Mouse (Mus musculus): Measurements from ENCODE around the gene Krtap5-2. TPM values are rescaled to one million over a fixed set of nuclear protein-coding genes. Genes with fewer than 3 reads are reported as not detected.
"Not testable (repeated sequence)": the region's sequence is repeated elsewhere in the genome, so short reads cannot be mapped to it uniquely, and the experiment has no call there.

Gene Krtap5-2
- polyA plus RNA-seq (2014; fragmentation: Nextera tagmentation; extraction: Ambion mirVana), result not detected in 2 replicates

- not testable (repeated sequence) for H3K4me3 ChIP-seq (ENCODE audit: control insufficient read depth in 1 of 2, insufficient read depth in 1 of 2, low read depth in 1 of 2, low read length in 2 of 2); H3K9ac ChIP-seq (ENCODE audit: low read length); H3K4me1 ChIP-seq (ENCODE audit: control insufficient read depth in 2 of 2, insufficient read depth in 2 of 2, low read length in 2 of 2); ATAC-seq (ENCODE audit: insufficient number of reproducible peaks, insufficient read depth, low FRiP score, low read depth); H3K27ac ChIP-seq (replicated peaks in 1 of 2; ENCODE audit: control insufficient read depth in 1 of 2, insufficient read depth in 1 of 2, low read depth in 2 of 2, low read length in 2 of 2); H3K36me3 ChIP-seq (ENCODE audit: control insufficient read depth, insufficient read depth, low read length); H3K27me3 ChIP-seq (ENCODE audit: control insufficient read depth, insufficient read depth, low read length); H3K4me2 ChIP-seq (ENCODE audit: low read length); H3K9me3 ChIP-seq (ENCODE audit: control insufficient read depth, low read length)
Observed at GRCm38 (mm10) chr7:142175905-142176304, at the start of gene Krtap5-2. TSS of gene Krtap5-2 (minus strand) at chr7:142176005.

- no peaks in the 10 kb centered on the region for H3K36me3 ChIP-seq (ENCODE audit: control insufficient read depth, insufficient read depth, low read length)
- H3K27ac ChIP-seq (replicated peaks in 1 of 2; ENCODE audit: control insufficient read depth in 1 of 2, insufficient read depth in 1 of 2, low read depth in 2 of 2, low read length in 2 of 2), result no peak overlapping the region
- H3K4me1 ChIP-seq (ENCODE audit: control insufficient read depth in 2 of 2, insufficient read depth in 2 of 2, low read length in 2 of 2), result no peaks in the 10 kb centered on the region
- no peak overlapping the region for H3K4me3 ChIP-seq (ENCODE audit: control insufficient read depth in 1 of 2, insufficient read depth in 1 of 2, low read depth in 1 of 2, low read length in 2 of 2)
- H3K9me3 ChIP-seq (ENCODE audit: control insufficient read depth, low read length), result no peaks in the 10 kb centered on the region
- no peak overlapping the region for H3K4me2 ChIP-seq (ENCODE audit: low read length)
- H3K9ac ChIP-seq (ENCODE audit: low read length), result no peak overlapping the region
- ATAC-seq (ENCODE audit: insufficient number of reproducible peaks, insufficient read depth, low FRiP score, low read depth), result no peak
- WGBS, result 14% methylated on average over 2 of the region's 2 CpGs
- no peaks in the 10 kb centered on the region for H3K27me3 ChIP-seq (ENCODE audit: control insufficient read depth, insufficient read depth, low read length)
Observed at GRCm38 (mm10) chr7:142224518-142224917, 48.7 kb upstream of the Krtap5-2 start.

- H3K27me3 ChIP-seq (ENCODE audit: control insufficient read depth, insufficient read depth, low read length); H3K27ac ChIP-seq (replicated peaks in 1 of 2; ENCODE audit: control insufficient read depth in 1 of 2, insufficient read depth in 1 of 2, low read depth in 2 of 2, low read length in 2 of 2); H3K4me1 ChIP-seq (ENCODE audit: control insufficient read depth in 2 of 2, insufficient read depth in 2 of 2, low read length in 2 of 2); H3K4me2 ChIP-seq (ENCODE audit: low read length); H3K4me3 ChIP-seq (ENCODE audit: control insufficient read depth in 1 of 2, insufficient read depth in 1 of 2, low read depth in 1 of 2, low read length in 2 of 2); H3K36me3 ChIP-seq (ENCODE audit: control insufficient read depth, insufficient read depth, low read length); ATAC-seq (ENCODE audit: insufficient number of reproducible peaks, insufficient read depth, low FRiP score, low read depth); H3K9me3 ChIP-seq (ENCODE audit: control insufficient read depth, low read length); H3K9ac ChIP-seq (ENCODE audit: low read length): not testable (repeated sequence)
- 50% methylated on average over 1 of the region's 1 CpGs for WGBS
Observed at GRCm38 (mm10) chr7:142212136-142212535, 36.3 kb upstream of the Krtap5-2 start.

GRCm38 (mm10) chr7:142211559-142211958 lies 35.8 kb upstream of the Krtap5-2 start, which contains the start of gene Gm7579:
TSS of gene Gm7579 (plus strand) at chr7:142211859.
- Histone ChIP-seq H3K9ac (ENCODE audit: low read length) (no peak within 1 kb of the TSS), H3K36me3 (ENCODE audit: control insufficient read depth, insufficient read depth, low read length) (no peaks in the 10 kb centered on the region), H3K27me3 (ENCODE audit: control insufficient read depth, insufficient read depth, low read length) (no peaks in the 10 kb centered on the region), H3K4me1 (ENCODE audit: control insufficient read depth in 2 of 2, insufficient read depth in 2 of 2, low read length in 2 of 2) (no peaks in the 10 kb centered on the region), H3K4me2 (ENCODE audit: low read length) (no peak within 1 kb of the TSS), H3K4me3 (ENCODE audit: control insufficient read depth in 1 of 2, insufficient read depth in 1 of 2, low read depth in 1 of 2, low read length in 2 of 2) (no peak within 1 kb of the TSS), H3K27ac (replicated peaks in 1 of 2; ENCODE audit: control insufficient read depth in 1 of 2, insufficient read depth in 1 of 2, low read depth in 2 of 2, low read length in 2 of 2) (no peak within 1 kb of the TSS), H3K9me3 (ENCODE audit: control insufficient read depth, low read length) (no peaks in the 10 kb centered on the region)
- no peak for ATAC-seq (ENCODE audit: insufficient number of reproducible peaks, insufficient read depth, low FRiP score, low read depth)
- 45% methylated on average over 1 of the region's 1 CpGs for WGBS

GRCm38 (mm10) chr7:142206891-142207290 lies 31.1 kb upstream of the Krtap5-2 start:
- H3K9me3 ChIP-seq (ENCODE audit: control insufficient read depth, low read length); H3K9ac ChIP-seq (ENCODE audit: low read length); H3K36me3 ChIP-seq (ENCODE audit: control insufficient read depth, insufficient read depth, low read length); H3K27ac ChIP-seq (replicated peaks in 1 of 2; ENCODE audit: control insufficient read depth in 1 of 2, insufficient read depth in 1 of 2, low read depth in 2 of 2, low read length in 2 of 2); H3K4me3 ChIP-seq (ENCODE audit: control insufficient read depth in 1 of 2, insufficient read depth in 1 of 2, low read depth in 1 of 2, low read length in 2 of 2); H3K4me2 ChIP-seq (ENCODE audit: low read length); H3K27me3 ChIP-seq (ENCODE audit: control insufficient read depth, insufficient read depth, low read length); H3K4me1 ChIP-seq (ENCODE audit: control insufficient read depth in 2 of 2, insufficient read depth in 2 of 2, low read length in 2 of 2); ATAC-seq (ENCODE audit: insufficient number of reproducible peaks, insufficient read depth, low FRiP score, low read depth): not testable (repeated sequence)
- 74% methylated on average over 5 of the region's 5 CpGs for WGBS

GRCm38 (mm10) chr7:142205488-142205887 lies 29.7 kb upstream of the Krtap5-2 start:
- H3K9ac ChIP-seq (ENCODE audit: low read length), result no peak overlapping the region
- no peak overlapping the region for H3K27ac ChIP-seq (replicated peaks in 1 of 2; ENCODE audit: control insufficient read depth in 1 of 2, insufficient read depth in 1 of 2, low read depth in 2 of 2, low read length in 2 of 2)
- H3K4me3 ChIP-seq (ENCODE audit: control insufficient read depth in 1 of 2, insufficient read depth in 1 of 2, low read depth in 1 of 2, low read length in 2 of 2), result no peak overlapping the region
- ATAC-seq (ENCODE audit: insufficient number of reproducible peaks, insufficient read depth, low FRiP score, low read depth), result no peak
- no peaks in the 10 kb centered on the region for H3K4me1 ChIP-seq (ENCODE audit: control insufficient read depth in 2 of 2, insufficient read depth in 2 of 2, low read length in 2 of 2)
- no peak overlapping the region for H3K4me2 ChIP-seq (ENCODE audit: low read length)
- H3K36me3 ChIP-seq (ENCODE audit: control insufficient read depth, insufficient read depth, low read length), result no peaks in the 10 kb centered on the region
- H3K27me3 ChIP-seq (ENCODE audit: control insufficient read depth, insufficient read depth, low read length), result no peaks in the 10 kb centered on the region
- no peaks in the 10 kb centered on the region for H3K9me3 ChIP-seq (ENCODE audit: control insufficient read depth, low read length)

GRCm38 (mm10) chr7:142201064-142201463 lies 25.3 kb upstream of the Krtap5-2 start, which contains the start of gene Krtap5-3:
TSS of gene Krtap5-3 (plus strand) at chr7:142201364.
- H3K9me3 ChIP-seq (ENCODE audit: control insufficient read depth, low read length), result no peaks in the 10 kb centered on the region
- no peaks in the 10 kb centered on the region for H3K4me1 ChIP-seq (ENCODE audit: control insufficient read depth in 2 of 2, insufficient read depth in 2 of 2, low read length in 2 of 2)
- H3K27ac ChIP-seq (replicated peaks in 1 of 2; ENCODE audit: control insufficient read depth in 1 of 2, insufficient read depth in 1 of 2, low read depth in 2 of 2, low read length in 2 of 2), result no peak within 1 kb of the TSS
- H3K27me3 ChIP-seq (ENCODE audit: control insufficient read depth, insufficient read depth, low read length), result no peaks in the 10 kb centered on the region
- no peaks in the 10 kb centered on the region for H3K36me3 ChIP-seq (ENCODE audit: control insufficient read depth, insufficient read depth, low read length)
- H3K9ac ChIP-seq (ENCODE audit: low read length), result no peak within 1 kb of the TSS
- 57% methylated on average over 1 of the region's 1 CpGs for WGBS
- no peak for ATAC-seq (ENCODE audit: insufficient number of reproducible peaks, insufficient read depth, low FRiP score, low read depth)
- no peak within 1 kb of the TSS for H3K4me2 ChIP-seq (ENCODE audit: low read length)
- H3K4me3 ChIP-seq (ENCODE audit: control insufficient read depth in 1 of 2, insufficient read depth in 1 of 2, low read depth in 1 of 2, low read length in 2 of 2), result no peak within 1 kb of the TSS

- Histone ChIP-seq H3K36me3 (ENCODE audit: control insufficient read depth, insufficient read depth, low read length) (no peaks in the 10 kb centered on the region), H3K4me2 (ENCODE audit: low read length) (no peak overlapping the region), H3K4me3 (ENCODE audit: control insufficient read depth in 1 of 2, insufficient read depth in 1 of 2, low read depth in 1 of 2, low read length in 2 of 2) (no peak overlapping the region), H3K4me1 (ENCODE audit: control insufficient read depth in 2 of 2, insufficient read depth in 2 of 2, low read length in 2 of 2) (no peaks in the 10 kb centered on the region), H3K27me3 (ENCODE audit: control insufficient read depth, insufficient read depth, low read length) (no peaks in the 10 kb centered on the region), H3K9ac (ENCODE audit: low read length) (no peak overlapping the region), H3K9me3 (ENCODE audit: control insufficient read depth, low read length) (0 out of 2 replicates have a peak, but pooled peaks cover 3% of the 10 kb centered on the region), H3K27ac (replicated peaks in 1 of 2; ENCODE audit: control insufficient read depth in 1 of 2, insufficient read depth in 1 of 2, low read depth in 2 of 2, low read length in 2 of 2) (no peak overlapping the region)
- no peak for ATAC-seq (ENCODE audit: insufficient number of reproducible peaks, insufficient read depth, low FRiP score, low read depth)
- 65% methylated on average over 2 of the region's 2 CpGs for WGBS
Observed at GRCm38 (mm10) chr7:142198748-142199147, 22.9 kb upstream of the Krtap5-2 start.

All from heart, embryonic 14.5 days (tissue).